Mouse (Mus musculus) limb, embryonic 14.5 days (tissue): ENCODE data around the gene Hnrnpl. TPM values are rescaled to one million over a fixed set of nuclear protein-coding genes. Genes with fewer than 3 reads are reported as not detected.

ENCODE experiments used
- ATAC-seq: fragments of 200-750 bp; cut with Nextera tagmentation; 2 replicates; pipeline ENCODE4 v1.8.0; 2017; ENCODE audit warnings: low read depth, moderate number of reproducible peaks, moderate TSS enrichment; ENCODE audit not compliant: low FRiP score
- DNase-seq: peaks from one replicate; pipeline ENCODE4 v3.0.0-alpha.2; 2015; ENCODE audit warnings: low spot score
- H3K27ac ChIP-seq: fragments of 300-500 bp; sonication (generic); replicated peaks from 2 replicates; pipeline ENCODE4 v1.5.1; 2014; ENCODE audit warnings: low read depth, mild to moderate bottlenecking, low read length, moderate library complexity, mixed read lengths
- H3K27me3 ChIP-seq: fragments of 300-500 bp; sonication (generic); 2 replicates; pipeline ENCODE4 v1.6.1; 2014; ENCODE audit warnings: low read length, mixed read lengths; ENCODE audit not compliant: control insufficient read depth, insufficient read depth
- H3K36me3 ChIP-seq: fragments of 300-500 bp; sonication (generic); 2 replicates; pipeline ENCODE4 v1.6.1; 2014; ENCODE audit warnings: mild to moderate bottlenecking, low read length, moderate library complexity, mixed read lengths; ENCODE audit not compliant: control insufficient read depth, insufficient read depth
- H3K4me1 ChIP-seq: fragments of 300-500 bp; sonication (generic); 2 replicates; pipeline ENCODE4 v1.6.1; 2014; ENCODE audit warnings: antibody characterized with exemption, low read length, mixed read lengths; ENCODE audit not compliant: control insufficient read depth, insufficient read depth
- H3K4me2 ChIP-seq: fragments of 300-500 bp; sonication (generic); replicated peaks from 2 replicates; pipeline ENCODE4 v1.6.1; 2014; ENCODE audit warnings: low read depth, mild to moderate bottlenecking, low read length, moderate library complexity; ENCODE audit not compliant: severe bottlenecking
- H3K4me3 ChIP-seq: fragments of 300-500 bp; sonication (generic); replicated peaks from 2 replicates; pipeline ENCODE4 v1.5.1; 2014; ENCODE audit warnings: low read length
- H3K9ac ChIP-seq: fragments of 300-500 bp; sonication (generic); 2 replicates; pipeline ENCODE4 v1.6.1; 2014; ENCODE audit warnings: mild to moderate bottlenecking, low read depth, low read length, moderate library complexity; ENCODE audit not compliant: severe bottlenecking
- H3K9me3 ChIP-seq: fragments of 300-500 bp; sonication (generic); 2 replicates; pipeline ENCODE4 v1.6.1; 2016; ENCODE audit warnings: low read length; ENCODE audit not compliant: control insufficient read depth
- POLR2A ChIP-seq: fragments of 200-500 bp; IDR thresholded peaks from 2 replicates; pipeline ENCODE4 v1.8.0; 2012; ENCODE audit warnings: inconsistent platforms, mild to moderate bottlenecking, moderate library complexity, borderline replicate concordance; ENCODE audit not compliant: insufficient read depth, insufficient read length; ENCODE audit errors: extremely low read depth
- WGBS: fragments of 180-500 bp; shearing (Covaris S2); extraction: QIAGEN DNeasy Blood & Tissue Kit; methylation state at CpG from one replicate; pipeline ENCODE4 v1.1.7; 2014; 5-methylcytosine and 5-hydroxymethylcytosine counted together
- polyA plus RNA-seq, 2 experiments: library from polyadenylated mRNA; depleted of rRNA in 1 of 2; stranded (reverse) in 1 of 2; unstranded in 1 of 2; fragments of >200 nt; fragmentation: Nextera tagmentation in 1 of 2; extraction: Ambion mirVana in 1 of 2; gene quantifications; 2 replicates each; pipeline versions ENCODE4 v1.2.1 to v1.2.3; 2012 to 2014

The Hnrnpl gene
- polyA plus RNA-seq (2012; rRNA removed) (525 and 571 TPM in 2 replicates), polyA plus RNA-seq (2014; fragmentation: Nextera tagmentation; extraction: Ambion mirVana) (208 and 225 TPM in 2 replicates)

DNA sequence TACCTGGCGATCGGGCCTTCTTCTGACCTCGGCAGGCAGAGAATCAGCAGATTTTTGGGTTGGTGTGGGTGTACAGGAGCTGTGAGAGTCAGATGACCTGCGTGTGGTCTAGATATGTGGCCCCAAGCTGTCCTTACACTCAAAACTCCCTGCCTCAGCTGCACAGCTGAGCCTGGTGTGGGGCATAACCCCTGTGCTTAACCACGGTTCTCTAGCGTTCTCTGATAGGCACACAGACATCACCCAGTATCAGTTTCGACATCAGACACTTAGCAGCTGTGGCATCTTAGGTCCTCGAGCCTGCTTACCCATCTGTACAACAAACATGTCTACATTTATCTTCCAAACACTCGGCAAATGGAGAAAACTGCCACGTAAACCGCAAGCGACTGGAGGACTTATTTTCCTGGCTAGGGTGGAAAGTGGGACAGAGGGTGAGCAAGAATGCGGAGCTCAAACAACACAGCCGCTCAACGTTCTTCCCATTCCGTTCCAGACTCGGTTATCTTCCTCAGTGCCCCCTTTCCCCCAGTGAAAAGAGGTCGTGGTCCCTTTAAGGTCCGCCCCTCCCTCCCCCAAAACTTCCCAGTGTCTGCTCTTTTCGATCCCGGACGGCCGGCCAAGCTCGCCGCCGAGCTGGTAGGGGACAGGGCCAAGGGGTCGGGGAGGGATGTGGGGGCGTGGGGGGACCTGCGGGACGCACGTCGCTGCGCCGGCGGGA is at the start of gene Hnrnpl:
Gene Hnrnpl, plus strand, starts transcription at position 321 of the 721 bp plus-strand sequence.
- peak; percentile 69 for DNase-seq
- H3K9me3 ChIP-seq = no peaks in the 10 kb centered on the region
- ATAC-seq = peak; percentile 12

DNA sequence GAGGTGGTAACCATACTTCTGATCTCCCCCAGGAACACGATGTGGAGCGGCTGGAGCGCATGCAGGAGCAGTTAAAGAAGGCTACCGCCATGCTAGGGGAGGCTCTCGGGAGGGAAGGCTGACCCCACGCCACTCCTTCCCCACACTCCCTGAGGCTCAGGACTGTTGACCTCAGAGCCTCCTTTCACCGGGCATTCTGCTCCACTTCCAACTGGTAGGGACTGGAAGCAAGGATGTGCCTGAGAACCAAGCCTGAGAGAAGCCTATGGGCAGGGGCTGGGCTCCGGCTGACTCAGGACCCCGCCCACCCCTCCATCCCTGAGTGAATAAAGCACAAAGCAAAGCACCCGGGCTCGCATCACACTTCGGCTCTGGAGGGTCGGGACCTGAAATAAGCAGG is 49.7 kb upstream of the Hnrnpl start:
- no peak for TF ChIP-seq POLR2A
- WGBS = 84% methylated on average over 13 of the region's 13 CpGs
- DNase-seq (no peak), ATAC-seq (no peak)
- Histone ChIP-seq H3K27ac (no peak overlapping the region), H3K9me3 (no peaks in the 10 kb centered on the region), H3K9ac (no peak overlapping the region), H3K4me1 (peaks cover 5% of the 10 kb centered on the region), H3K36me3 (peaks cover 45% of the 10 kb centered on the region), H3K4me2 (no peak overlapping the region), H3K27me3 (peaks cover 6% of the 10 kb centered on the region; the same call in 1 of the 2 replicates), H3K4me3 (no peak overlapping the region)

More for the DNA sequence above, at the start of gene Hnrnpl:
- no peaks in the 10 kb centered on the region for H3K27me3 ChIP-seq
- peak within 1 kb of the TSS; percentile 94 for H3K4me2 ChIP-seq
- 4% methylated on average over 33 of the region's 35 CpGs for WGBS
- TF ChIP-seq POLR2A = no peak
- H3K27ac ChIP-seq = peak within 1 kb of the TSS; percentile 100
- peak within 1 kb of the TSS; percentile 88 for H3K9ac ChIP-seq
- peaks cover 26% of the 10 kb centered on the region for H3K4me1 ChIP-seq
- H3K36me3 ChIP-seq = peaks cover 15% of the 10 kb centered on the region
- peak within 1 kb of the TSS; percentile 69 for H3K4me3 ChIP-seq

GRCm38 (mm10) chr7:28761907-28762306 is 46.4 kb upstream of the Hnrnpl start:
- DNase-seq = no peak
- Histone ChIP-seq H3K27me3 (peaks cover under 1% of the 10 kb centered on the region; the same call in 1 of the 2 replicates), H3K27ac (no peak overlapping the region), H3K4me2 (no peak overlapping the region), H3K9me3 (no peaks in the 10 kb centered on the region), H3K4me1 (peaks cover 3% of the 10 kb centered on the region; the same call in 1 of the 2 replicates), H3K36me3 (peaks cover 45% of the 10 kb centered on the region), H3K4me3 (no peak overlapping the region), H3K9ac (no peak overlapping the region)
- WGBS = 91% methylated on average over 9 of the region's 9 CpGs
- ATAC-seq = no peak
- TF ChIP-seq POLR2A = no peak

- Histone ChIP-seq H3K27me3 (no peaks in the 10 kb centered on the region), H3K4me3 (no peak overlapping the region), H3K4me2 (peak overlapping the region; percentile 74), H3K27ac (no peak overlapping the region), H3K4me1 (peaks cover 14% of the 10 kb centered on the region), H3K9ac (no peak overlapping the region), H3K36me3 (peaks cover 26% of the 10 kb centered on the region), H3K9me3 (no peaks in the 10 kb centered on the region)
- no peak for DNase-seq
- WGBS = 91% methylated on average over 6 of the region's 6 CpGs
- ATAC-seq = no peak
- TF ChIP-seq POLR2A = no peak
Observed at GRCm38 (mm10) chr7:28765211-28765610, 43.1 kb upstream of the Hnrnpl start.

DNA sequence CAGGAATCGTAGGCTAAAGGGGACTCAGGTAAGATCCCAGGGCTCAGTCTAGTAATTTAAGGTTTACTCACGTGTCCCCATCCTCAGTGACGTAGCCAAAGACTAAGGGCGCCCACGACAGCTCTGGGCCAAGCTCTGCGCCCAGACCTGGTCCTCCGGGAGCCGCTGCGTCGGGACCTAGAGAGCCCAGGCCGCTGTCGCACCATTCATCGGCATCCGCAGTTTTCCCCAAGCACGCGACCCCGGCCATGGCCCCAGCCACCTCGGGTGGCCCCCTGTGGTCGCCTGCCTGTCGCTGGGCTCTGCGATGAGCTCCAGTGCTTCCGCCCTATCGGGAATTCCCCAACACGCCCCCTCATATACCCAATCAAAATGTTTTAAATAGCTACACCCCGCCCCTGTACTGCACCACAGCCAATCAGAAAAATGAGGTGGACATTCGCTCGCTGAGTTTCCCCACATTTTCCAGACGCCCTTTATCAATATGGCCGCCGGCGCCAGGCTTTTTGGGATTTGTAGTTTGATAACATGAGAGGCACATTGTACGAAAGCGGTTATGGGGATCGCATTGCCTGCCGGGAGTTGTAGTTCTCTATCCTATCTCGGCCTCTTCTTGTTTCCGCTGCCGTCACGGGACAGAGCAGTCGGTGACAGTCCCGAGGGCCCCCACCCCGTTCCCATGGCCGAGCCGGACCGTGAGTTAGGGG is 42.0 kb upstream of the Hnrnpl start, which contains the start of gene Sirt2:
Gene Sirt2, plus strand, starts transcription at position 563 of the 707 bp plus-strand sequence.
- 0 out of 2 replicates have a peak, but pooled peaks have one; percentile 15 for TF ChIP-seq POLR2A
- DNase-seq = peak; percentile 100
- H3K27ac ChIP-seq = no peak within 1 kb of the TSS

More for the DNA sequence above, 42.0 kb upstream of the Hnrnpl start, which contains the start of gene Sirt2:
- H3K9me3 ChIP-seq = no peaks in the 10 kb centered on the region
- WGBS = under 1% methylated on average over 44 of the region's 45 CpGs
- H3K4me2 ChIP-seq = peak within 1 kb of the TSS; percentile 74
- peak; percentile 99 for ATAC-seq
- peak within 1 kb of the TSS; percentile 72 for H3K9ac ChIP-seq
- peaks cover 17% of the 10 kb centered on the region for H3K36me3 ChIP-seq
- H3K4me3 ChIP-seq = peak within 1 kb of the TSS; percentile 72
- H3K27me3 ChIP-seq = no peaks in the 10 kb centered on the region
- peaks cover 14% of the 10 kb centered on the region for H3K4me1 ChIP-seq
